Comparison of ENCODE assay signal across 12 mouse cellular contexts in the genomic region with DNA sequence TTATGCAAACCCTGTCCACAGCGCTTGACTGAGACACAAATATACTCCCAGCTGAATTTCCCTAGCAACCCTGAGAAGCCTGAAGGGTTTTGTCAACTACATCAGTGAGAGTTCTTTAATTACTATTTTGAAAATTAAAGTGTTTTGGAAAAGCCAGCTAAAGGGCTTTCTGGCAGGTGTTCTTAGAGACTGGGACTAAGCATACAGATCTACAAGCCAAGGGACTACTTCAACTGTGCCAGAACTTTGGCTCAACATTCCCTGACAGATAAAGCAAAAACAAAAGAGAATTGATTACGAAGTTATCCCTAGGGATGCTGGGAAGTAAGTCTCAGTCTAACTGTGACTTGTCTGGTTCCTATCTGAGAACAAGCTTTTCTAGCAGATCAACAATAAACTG.
"Had no signal": no experiment of that assay in that cellular context is flagged by ENCODE, and none has a peak within 500 bp of the region (broad histone marks: within the 10 kb centered on the region; RNA-seq: fewer than 3 reads in every experiment).

No protein-coding gene starts in this region.

- H3K27ac ChIP-seq: kidney, postnatal 0 days; limb, embryonic 15.5 days; liver, embryonic 14.5 days; midbrain, embryonic 12.5 days; neural tube, embryonic 13.5 days had no signal

- H3K9me3 ChIP-seq: limb, embryonic 15.5 days; midbrain, embryonic 12.5 days; neural tube, embryonic 13.5 days had no signal

- H3K9ac ChIP-seq: limb, embryonic 15.5 days; liver, embryonic 14.5 days; midbrain, embryonic 12.5 days; neural tube, embryonic 13.5 days had no signal

- H3K4me2 ChIP-seq: limb, embryonic 15.5 days; midbrain, embryonic 12.5 days; neural tube, embryonic 13.5 days had no signal

- DNase-seq: lung, postnatal 14 days; retina, postnatal 1 day; right cerebral cortex, postnatal 4 days; spleen, adult 18-20 months; thymus, adult 18-20 months; thymus, postnatal 14 days had no signal

- ATAC-seq: midbrain, embryonic 16.5 days had no signal

- H3K4me1 ChIP-seq: limb, embryonic 15.5 days; midbrain, embryonic 12.5 days had no signal

- H3K36me3 ChIP-seq: limb, embryonic 15.5 days; midbrain, embryonic 12.5 days; neural tube, embryonic 13.5 days had no signal

- H3K4me3 ChIP-seq: limb, embryonic 15.5 days; midbrain, embryonic 12.5 days; neural tube, embryonic 13.5 days had no signal

- H3K27me3 ChIP-seq: midbrain, embryonic 12.5 days; neural tube, embryonic 13.5 days had no signal
